Mouse (Mus musculus): Measurements from ENCODE around the gene Msmp.

DNA sequence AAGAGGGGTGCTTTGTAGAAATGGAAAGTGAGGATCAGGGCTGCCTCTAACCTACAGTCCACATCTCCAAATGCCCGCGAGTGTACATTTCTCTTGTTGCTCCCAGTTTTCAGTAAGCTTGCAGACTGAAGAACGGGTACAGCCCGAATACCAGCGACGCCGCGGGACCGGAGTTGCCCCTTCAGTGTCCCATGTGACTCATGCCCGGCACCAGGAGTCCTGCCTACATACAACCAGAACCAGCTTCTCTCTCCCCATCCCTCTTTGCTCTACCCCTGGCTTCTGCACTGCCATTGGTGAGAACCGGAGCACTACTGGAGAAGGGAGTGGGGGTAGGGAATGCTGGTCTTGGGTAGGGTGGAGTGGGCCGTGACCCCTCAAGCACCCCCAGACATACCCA, 2.9 kb downstream of the Msmp start:
- TF ChIP-seq CTCF (IDR thresholded peaks at IDR 0.05; ENCODE audit: low read depth, low read length) (no peak), POLR2A (IDR thresholded peaks at IDR 0.05; ENCODE audit: borderline replicate concordance, low read depth, low read length) (no peak)
